Mouse (Mus musculus) erythroblast, adult 5-6 weeks (primary cell): ENCODE results near the gene Gm1604a. TPM values are rescaled to one million over a fixed set of nuclear protein-coding genes. Genes with fewer than 3 reads are reported as not detected.

Experiments used
- total RNA-seq, 2 experiments: library from RNA; stranded (forward) in 1 of 2; stranded (reverse) in 1 of 2; fragments of 150-400 nt in 1 of 2; fragments of 200-764, 138-1000 nt in 1 of 2; gene quantifications; 2 replicates each; pipeline versions ENCODE4 v1.2.3 to v1.2.4; 2015 to 2017; ENCODE audit warnings: low replicate concordance in 2 of 2

The Gm1604a gene
- total RNA-seq, 2 experiments from 2014 or later: 2.4 TPM; not detected in 1

Other genes starting within 250 kb of the Gm1604a start
- gene Ezr, start 242.8 kb upstream of the Gm1604a start, total RNA-seq (2015; ENCODE audit: low replicate concordance): 9.4 and 23.2 TPM in 2 replicates
- gene Ezr, start 242.8 kb upstream of the Gm1604a start, total RNA-seq (2017; ENCODE audit: low replicate concordance): 64.2 and 120 TPM in 2 replicates
- gene Rsph3b, start 76.9 kb upstream of the Gm1604a start, total RNA-seq (2015; ENCODE audit: low replicate concordance): 6.3 and 16.7 TPM in 2 replicates
- 8.5 and 13.5 TPM in 2 replicates for gene Rsph3b, start 76.9 kb upstream of the Gm1604a start, total RNA-seq (2017; ENCODE audit: low replicate concordance)
- 10.2 and 20.2 TPM in 2 replicates for gene Tagap1, start 64.4 kb upstream of the Gm1604a start, total RNA-seq (2015; ENCODE audit: low replicate concordance)
- 6.7 and 8.8 TPM in 2 replicates for gene Tagap1, start 64.4 kb upstream of the Gm1604a start, total RNA-seq (2017; ENCODE audit: low replicate concordance)
- 205 and 213 TPM in 2 replicates for gene Rnaset2b, start 54.9 kb upstream of the Gm1604a start, total RNA-seq (2015; ENCODE audit: low replicate concordance)
- gene Rnaset2b, start 54.9 kb upstream of the Gm1604a start, total RNA-seq (2017; ENCODE audit: low replicate concordance): 125 and 190 TPM in 2 replicates
- gene Gm49721, start 46.7 kb upstream of the Gm1604a start, total RNA-seq (2015; ENCODE audit: low replicate concordance): not detected in 2 replicates
- not detected in 2 replicates for gene Gm49721, start 46.7 kb upstream of the Gm1604a start, total RNA-seq (2017; ENCODE audit: low replicate concordance)
- gene Rps6ka2, start 144.5 kb downstream of the Gm1604a start, total RNA-seq (2015; ENCODE audit: low replicate concordance): 5.4 and 10.2 TPM in 2 replicates
- 2.8 and 4.6 TPM in 2 replicates for gene Rps6ka2, start 144.5 kb downstream of the Gm1604a start, total RNA-seq (2017; ENCODE audit: low replicate concordance)